Mouse (Mus musculus): ENCODE results near the gene Fezf2.

DNA sequence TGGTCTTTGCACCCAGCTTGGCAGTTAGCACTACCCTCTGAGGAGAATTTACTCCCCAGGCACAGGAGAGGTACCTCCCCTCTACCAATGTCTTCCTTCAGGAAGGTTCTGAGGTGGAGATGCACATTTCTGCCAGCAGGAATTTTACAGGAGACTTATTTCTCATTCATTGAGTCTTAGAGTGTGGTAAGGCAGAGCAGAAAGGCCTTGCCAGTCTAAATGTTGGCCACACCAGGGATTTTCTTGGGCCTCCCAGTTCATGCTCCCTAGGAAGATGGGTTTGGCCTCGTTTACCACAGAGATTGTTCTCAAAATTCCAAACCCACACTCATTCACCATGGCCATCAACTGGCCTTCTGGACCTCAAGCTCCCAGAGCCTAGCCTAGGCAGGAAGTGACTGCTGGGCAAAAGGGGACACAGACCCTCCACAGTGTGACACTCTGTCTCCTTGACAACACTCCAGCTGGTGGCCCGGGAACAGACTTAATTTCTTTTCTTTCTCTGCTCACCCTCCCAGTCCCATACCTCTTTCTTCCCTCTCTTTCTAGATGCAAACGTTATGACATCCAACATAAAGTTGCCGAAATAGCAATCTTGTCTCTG lies 40.3 kb upstream of the Fezf2 start:
- TF ChIP-seq CTCF (IDR thresholded peaks at IDR 0.05; ENCODE audit: low read depth) (no peak), EP300 (optimal IDR thresholded peaks at IDR 0.05) (no peak)
